Mouse (Mus musculus): ENCODE data around the gene Lpar1.

GRCm38 (mm10) chr4:58438654-58439053 is 115.0 kb downstream of the Lpar1 start:
- TF ChIP-seq TAL1 (IDR thresholded peaks at IDR 0.05; ENCODE audit: low read length) (no peak), GATA1 (IDR thresholded peaks at IDR 0.05; ENCODE audit: low read length) (no peak)

All from erythroblast, embryonic 14.5 days (primary cell).